Comparison of ENCODE assay signal across 22 mouse cellular contexts in genomic region chr4:82387620-82388019, GRCm38 (mm10).
DNase-seq lines count a peak whose midpoint lies in the region; ATAC-seq and TF ChIP-seq lines count a peak whose summit lies in the region.
"Had no signal": no experiment of that assay in that cellular context is flagged by ENCODE, and none has a peak within 500 bp of the region (broad histone marks: within the 10 kb centered on the region; RNA-seq: fewer than 3 reads in every experiment).

No protein-coding gene starts in this region.

- H3K4me2 ChIP-seq in heart, embryonic 13.5 days = no peak overlapping the region
- H3K4me2 ChIP-seq in liver, postnatal 0 days (ENCODE audit: low read depth, low read length) = no peak overlapping the region
- H3K4me2 ChIP-seq in myocyte (ENCODE audit: low read depth) = peak overlapping the region; percentile 12
- H3K4me2 ChIP-seq: forebrain, embryonic 15.5 days; hindbrain, embryonic 12.5 days; kidney, embryonic 15.5 days; liver, embryonic 13.5 days had no signal

- WGBS in heart, embryonic 13.5 days = 52% methylated on average over 4 of the region's 4 CpGs
- 63% methylated on average over 4 of the region's 4 CpGs for WGBS in liver, postnatal 0 days (ENCODE audit: insufficient replicate concordance)

- peak overlapping the region; percentile 52 for H3K27ac ChIP-seq in heart, embryonic 13.5 days (replicated peaks)
- 0 out of 2 replicates have a peak overlapping the region, but pooled peaks have one; percentile 29 for H3K27ac ChIP-seq in liver, postnatal 0 days (ENCODE audit: low read depth)
- H3K27ac ChIP-seq in cortical plate, adult 2 months (ENCODE audit: insufficient read depth, low read length) = 0 out of 2 replicates have a peak overlapping the region, but pooled peaks have one; percentile 13
- H3K27ac ChIP-seq: forebrain, embryonic 15.5 days; hindbrain, embryonic 12.5 days; kidney, embryonic 15.5 days; liver, embryonic 13.5 days had no signal

- H3K4me3 ChIP-seq in heart, embryonic 13.5 days = no peak overlapping the region
- no peak overlapping the region for H3K4me3 ChIP-seq in liver, postnatal 0 days (ENCODE audit: low read depth, low read length)
- no peak overlapping the region for H3K4me3 ChIP-seq in cortical plate, adult 2 months (ENCODE audit: insufficient read depth, low read length)
- no peak overlapping the region for H3K4me3 ChIP-seq in myocyte
- H3K4me3 ChIP-seq: forebrain, embryonic 15.5 days; hindbrain, embryonic 12.5 days; kidney, embryonic 15.5 days; liver, embryonic 13.5 days had no signal

- peaks cover 11% of the 10 kb centered on the region for H3K79me2 ChIP-seq in myocyte (ENCODE audit: control insufficient read depth, insufficient read depth)

- no peak for ATAC-seq in heart, embryonic 13.5 days (ENCODE audit: extremely low read depth, insufficient number of reproducible peaks, low FRiP score, low TSS enrichment)
- no peak for ATAC-seq in liver, postnatal 0 days
- ATAC-seq in megakaryocyte-erythroid progenitor cell, adult 5-6 weeks (replicated peaks; ENCODE audit: low FRiP score, low TSS enrichment, poor library complexity, severe bottlenecking) = no peak
- ATAC-seq: forebrain, embryonic 15.5 days; midbrain, embryonic 16.5 days; Patski had no signal

- TF ChIP-seq POLR2A in cortical plate, adult 2 months (IDR thresholded peaks at IDR 0.05; ENCODE audit: extremely low read depth, insufficient read depth, low read length) = no peak
- no peak for TF ChIP-seq POLR2A in myocyte (IDR thresholded peaks at IDR 0.05; ENCODE audit: insufficient read length, low read depth)

- intact Hi-C loops in heart, postnatal 25 days (cut with DNase I) = no loop called here

- TF ChIP-seq CTCF in liver, postnatal 0 days (IDR thresholded peaks at IDR 0.05; ENCODE audit: low read depth) = no peak
- TF ChIP-seq CTCF in cortical plate, adult 2 months (IDR thresholded peaks at IDR 0.05; ENCODE audit: extremely low read depth, insufficient read depth, low read length) = no peak

- peaks cover 8% of the 10 kb centered on the region; the same call in 1 of the 2 replicates for H3K36me3 ChIP-seq in heart, embryonic 13.5 days
- H3K36me3 ChIP-seq in liver, postnatal 0 days (replicated peaks; ENCODE audit: insufficient read depth, low read length) = no peaks in the 10 kb centered on the region
- no peaks in the 10 kb centered on the region for H3K36me3 ChIP-seq in myocyte (ENCODE audit: control insufficient read depth, insufficient read depth)
- H3K36me3 ChIP-seq: forebrain, embryonic 15.5 days; G1E; hindbrain, embryonic 12.5 days; kidney, embryonic 15.5 days; liver, embryonic 13.5 days had no signal

- H3K9me3 ChIP-seq in heart, embryonic 13.5 days = no peaks in the 10 kb centered on the region
- no peaks in the 10 kb centered on the region for H3K9me3 ChIP-seq in liver, postnatal 0 days (ENCODE audit: low read length)
- H3K9me3 ChIP-seq: forebrain, embryonic 15.5 days; hindbrain, embryonic 12.5 days; kidney, embryonic 15.5 days; liver, embryonic 13.5 days had no signal

- no peak for DNase-seq in heart, postnatal 25 days (ENCODE audit: low spot score)
- DNase-seq in liver, postnatal 0 days = no peak
- DNase-seq in liver = no peak
- DNase-seq: B cell, adult 2 months; cerebellum, adult 18-20 months; cerebellum, postnatal 14 days; gastrocnemius, postnatal 14 days; kidney, postnatal 36 days; layer of hippocampus, postnatal 36 days; liver, embryonic 13.5 days; thymus, postnatal 14 days had no signal

- peaks cover 82% of the 10 kb centered on the region for H3K4me1 ChIP-seq in heart, embryonic 13.5 days
- peaks cover 19% of the 10 kb centered on the region; the same call in 1 of the 2 replicates for H3K4me1 ChIP-seq in liver, postnatal 0 days (ENCODE audit: insufficient read depth)
- H3K4me1 ChIP-seq in cortical plate, adult 2 months (ENCODE audit: control insufficient read depth, insufficient read depth, low read length) = peaks cover 5% of the 10 kb centered on the region; the same call in 1 of the 2 replicates

- no peak overlapping the region for H3ac ChIP-seq in myocyte (ENCODE audit: control insufficient read depth, insufficient read length)

- TF ChIP-seq EP300 in liver, postnatal 0 days (IDR thresholded peaks at IDR 0.05; ENCODE audit: low read depth) = no peak

- H3K9ac ChIP-seq in heart, embryonic 13.5 days = no peak overlapping the region
- no peak overlapping the region for H3K9ac ChIP-seq in liver, postnatal 0 days (replicated peaks)
- H3K9ac ChIP-seq: forebrain, embryonic 15.5 days; hindbrain, embryonic 12.5 days; kidney, embryonic 15.5 days; liver, embryonic 13.5 days had no signal

- no peaks in the 10 kb centered on the region for H3K27me3 ChIP-seq in heart, embryonic 13.5 days (replicated peaks)
- no peaks in the 10 kb centered on the region for H3K27me3 ChIP-seq in liver, postnatal 0 days (ENCODE audit: insufficient read depth, low read length)
- H3K27me3 ChIP-seq in myocyte (ENCODE audit: control insufficient read depth, insufficient read depth, insufficient read length) = no peaks in the 10 kb centered on the region
- H3K27me3 ChIP-seq: CH12.LX; forebrain, embryonic 15.5 days; hindbrain, embryonic 12.5 days; kidney, embryonic 15.5 days; liver, embryonic 13.5 days; Patski had no signal

TF ChIP-seq in myocyte, 11 proteins besides CTCF, POLR2A, EP300 and RAD21:
- TF ChIP-seq CEBPB (IDR thresholded peaks at IDR 0.05; ENCODE audit: insufficient read depth, poor library complexity, severe bottlenecking) (peak; percentile 72; the same call in 1 of the 2 replicates), SRF (IDR thresholded peaks at IDR 0.05; ENCODE audit: control insufficient read depth, insufficient read length, low read depth) (no peak), MYOD1 (IDR thresholded peaks at IDR 0.05; ENCODE audit: control insufficient read depth in 1 of 3, insufficient read length in 2 of 3, low read depth in 2 of 3) (peak in 1 of 3 experiments; percentile 3), MYOG (IDR thresholded peaks at IDR 0.05; ENCODE audit: control insufficient read depth in 1 of 3, insufficient read depth in 1 of 3, insufficient read length in 2 of 3, low read depth in 2 of 3) (peak in 2 of 3 experiments; percentile 2 to 11)
